Mouse (Mus musculus): Measurements from ENCODE around the gene Arhgap10. TPM values are rescaled to one million over a fixed set of nuclear protein-coding genes. Genes with fewer than 3 reads are reported as not detected.
"Not testable (repeated sequence)": the region's sequence is repeated elsewhere in the genome, so short reads cannot be mapped to it uniquely, and the experiment has no call there.

Arhgap10 gene
- total RNA-seq, 2 experiments from 2014 or later: 0.84 to 3.9 TPM

- ATAC-seq (replicated peaks; ENCODE audit: low FRiP score, poor library complexity, severe bottlenecking): no peak
Measured at GRCm38 (mm10) chr8:77365990-77366389, 151.8 kb downstream of the Arhgap10 start.

- no peak for ATAC-seq (replicated peaks; ENCODE audit: low FRiP score, poor library complexity, severe bottlenecking)
Measured at GRCm38 (mm10) chr8:77364472-77364871, 153.3 kb downstream of the Arhgap10 start.

GRCm38 (mm10) chr8:77360853-77361252 lies 156.9 kb downstream of the Arhgap10 start:
- ATAC-seq (replicated peaks; ENCODE audit: low FRiP score, poor library complexity, severe bottlenecking): no peak

- no peak for ATAC-seq (replicated peaks; ENCODE audit: low FRiP score, poor library complexity, severe bottlenecking)
Measured at GRCm38 (mm10) chr8:77360423-77360822, 157.3 kb downstream of the Arhgap10 start.

GRCm38 (mm10) chr8:77357126-77357525 lies 160.6 kb downstream of the Arhgap10 start:
- ATAC-seq (replicated peaks; ENCODE audit: low FRiP score, poor library complexity, severe bottlenecking): no peak

- ATAC-seq (replicated peaks; ENCODE audit: low FRiP score, poor library complexity, severe bottlenecking): no peak
Measured at GRCm38 (mm10) chr8:77355344-77355743, 162.4 kb downstream of the Arhgap10 start.

- no peak for ATAC-seq (replicated peaks; ENCODE audit: low FRiP score, poor library complexity, severe bottlenecking)
Measured at GRCm38 (mm10) chr8:77354189-77354588, 163.6 kb downstream of the Arhgap10 start.

- ATAC-seq (replicated peaks; ENCODE audit: low FRiP score, poor library complexity, severe bottlenecking): no peak
Measured at GRCm38 (mm10) chr8:77351177-77351860, 166.4 kb downstream of the Arhgap10 start.

GRCm38 (mm10) chr8:77350121-77350777 lies 167.5 kb downstream of the Arhgap10 start:
- no peak for ATAC-seq (replicated peaks; ENCODE audit: low FRiP score, poor library complexity, severe bottlenecking)

- no peak for ATAC-seq (replicated peaks; ENCODE audit: low FRiP score, poor library complexity, severe bottlenecking)
Measured at GRCm38 (mm10) chr8:77343916-77344315, 173.8 kb downstream of the Arhgap10 start.

GRCm38 (mm10) chr8:77343335-77343734 lies 174.4 kb downstream of the Arhgap10 start:
- no peak for ATAC-seq (replicated peaks; ENCODE audit: low FRiP score, poor library complexity, severe bottlenecking)

- no peak for ATAC-seq (replicated peaks; ENCODE audit: low FRiP score, poor library complexity, severe bottlenecking)
Measured at GRCm38 (mm10) chr8:77342144-77342543, 175.6 kb downstream of the Arhgap10 start.

GRCm38 (mm10) chr8:77341329-77341728 lies 176.4 kb downstream of the Arhgap10 start:
- no peak for ATAC-seq (replicated peaks; ENCODE audit: low FRiP score, poor library complexity, severe bottlenecking)

GRCm38 (mm10) chr8:77340046-77340747 lies 177.6 kb downstream of the Arhgap10 start:
- ATAC-seq (replicated peaks; ENCODE audit: low FRiP score, poor library complexity, severe bottlenecking): no peak

- ATAC-seq (replicated peaks; ENCODE audit: low FRiP score, poor library complexity, severe bottlenecking): no peak
Measured at GRCm38 (mm10) chr8:77337272-77337671, 180.5 kb downstream of the Arhgap10 start.

- ATAC-seq (replicated peaks; ENCODE audit: low FRiP score, poor library complexity, severe bottlenecking): no peak
Measured at GRCm38 (mm10) chr8:77331180-77331579, 186.6 kb downstream of the Arhgap10 start.

- ATAC-seq (replicated peaks; ENCODE audit: low FRiP score, poor library complexity, severe bottlenecking): no peak
Measured at GRCm38 (mm10) chr8:77330304-77330703, 187.4 kb downstream of the Arhgap10 start.

- no peak for ATAC-seq (replicated peaks; ENCODE audit: low FRiP score, poor library complexity, severe bottlenecking)
Measured at GRCm38 (mm10) chr8:77329783-77330182, 188.0 kb downstream of the Arhgap10 start.

- ATAC-seq (replicated peaks; ENCODE audit: low FRiP score, poor library complexity, severe bottlenecking): no peak
Measured at GRCm38 (mm10) chr8:77328473-77328872, 189.3 kb downstream of the Arhgap10 start.

- no peak for ATAC-seq (replicated peaks; ENCODE audit: low FRiP score, poor library complexity, severe bottlenecking)
Measured at GRCm38 (mm10) chr8:77327326-77327725, 190.4 kb downstream of the Arhgap10 start.

GRCm38 (mm10) chr8:77322727-77323126 lies 195.0 kb downstream of the Arhgap10 start:
- ATAC-seq (replicated peaks; ENCODE audit: low FRiP score, poor library complexity, severe bottlenecking): not testable (repeated sequence)

Measured in erythroid progenitor cell, adult 5-6 weeks (primary cell).